Mouse (Mus musculus) olfactory bulb, adult 2 months (tissue): ENCODE results near the gene Ston2.

Experiments
- CTCF ChIP-seq: fragments of 200-500 bp; IDR thresholded peaks from 2 replicates; pipeline ENCODE4 v1.5.1; 2012; ENCODE audit warnings: low read depth, mild to moderate bottlenecking, low read length, moderate library complexity; ENCODE audit not compliant: insufficient read depth
- POLR2A ChIP-seq: fragments of 200-500 bp; IDR thresholded peaks from 2 replicates; pipeline ENCODE4 v1.6.1; 2012; ENCODE audit warnings: mild to moderate bottlenecking, low read depth, low read length, moderate library complexity; ENCODE audit not compliant: insufficient read depth

GRCm38 (mm10) chr12:91641631-91642141 lies 146.5 kb downstream of the Ston2 start:
- TF ChIP-seq CTCF = no peak
- no peak for TF ChIP-seq POLR2A
